Mouse (Mus musculus) ES-E14 (cell line): ENCODE data around the gene Abl1.

Source experiments
- CHD2 ChIP-seq: IDR thresholded peaks from 2 replicates; pipeline ENCODE4 v1.6.1; 2014; ENCODE audit warnings: mild to moderate bottlenecking, low read depth, low read length, inconsistent platforms
- ZC3H11A ChIP-seq: IDR thresholded peaks from 2 replicates; pipeline ENCODE4 v1.6.1; 2012; ENCODE audit warnings: low read depth, mild to moderate bottlenecking, inconsistent platforms, low read length, borderline replicate concordance
- ZNF384 ChIP-seq: IDR thresholded peaks from 2 replicates; pipeline ENCODE4 v1.6.1; 2012; ENCODE audit warnings: low read depth, low read length, inconsistent platforms

DNA sequence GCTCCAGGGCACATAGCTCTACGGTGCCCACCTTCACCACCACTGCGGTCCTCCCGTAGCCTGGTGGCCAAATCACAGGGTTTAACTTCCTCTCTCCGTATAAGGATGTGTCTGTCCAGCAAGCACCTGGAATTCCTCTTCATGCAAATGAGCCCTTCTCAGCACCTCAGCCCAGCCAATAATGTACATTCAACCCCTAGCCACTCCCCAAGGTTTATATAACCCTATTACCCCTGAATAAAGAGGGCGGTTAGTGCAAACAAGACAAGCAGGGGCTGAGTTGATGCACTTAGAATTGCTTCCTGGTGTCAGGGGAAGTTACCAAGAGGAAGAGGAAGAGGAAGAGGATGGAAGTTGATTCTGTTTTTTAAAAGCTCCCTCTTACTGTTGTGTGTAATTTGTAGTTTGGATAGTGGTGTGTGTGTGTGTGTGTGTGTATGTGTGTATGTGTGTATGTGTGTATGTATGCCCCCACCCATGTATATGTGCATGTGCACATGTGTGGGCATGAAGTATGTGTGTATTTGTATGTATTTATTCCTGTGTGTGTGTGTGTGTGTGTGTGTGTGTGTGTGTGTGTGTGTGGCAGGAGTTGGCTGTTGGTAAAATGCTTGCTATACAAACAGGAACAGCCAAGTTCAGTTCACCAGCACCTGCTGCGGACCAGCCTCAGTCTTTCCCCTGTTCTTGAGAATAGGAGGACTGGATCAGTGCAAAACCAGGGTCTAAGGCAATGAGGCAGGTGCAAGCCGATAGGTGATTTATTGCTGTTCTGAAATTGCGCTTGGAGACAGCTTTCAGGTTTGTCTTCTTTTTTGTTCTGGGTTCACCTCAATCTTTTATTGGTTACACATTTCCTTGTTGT lies 25.0 kb upstream of the Abl1 start:
- TF ChIP-seq ZNF384, result no peak
- no peak for TF ChIP-seq CHD2
- TF ChIP-seq ZC3H11A, result no peak
